Mouse (Mus musculus): ENCODE measurements at regions not wholly inside any gene's neighbourhood (a gene's known extent, or its start where the extent isn't known, plus 50 kb on each side); places are given as distances from the start of the nearest gene placed in this dataset.

DNA sequence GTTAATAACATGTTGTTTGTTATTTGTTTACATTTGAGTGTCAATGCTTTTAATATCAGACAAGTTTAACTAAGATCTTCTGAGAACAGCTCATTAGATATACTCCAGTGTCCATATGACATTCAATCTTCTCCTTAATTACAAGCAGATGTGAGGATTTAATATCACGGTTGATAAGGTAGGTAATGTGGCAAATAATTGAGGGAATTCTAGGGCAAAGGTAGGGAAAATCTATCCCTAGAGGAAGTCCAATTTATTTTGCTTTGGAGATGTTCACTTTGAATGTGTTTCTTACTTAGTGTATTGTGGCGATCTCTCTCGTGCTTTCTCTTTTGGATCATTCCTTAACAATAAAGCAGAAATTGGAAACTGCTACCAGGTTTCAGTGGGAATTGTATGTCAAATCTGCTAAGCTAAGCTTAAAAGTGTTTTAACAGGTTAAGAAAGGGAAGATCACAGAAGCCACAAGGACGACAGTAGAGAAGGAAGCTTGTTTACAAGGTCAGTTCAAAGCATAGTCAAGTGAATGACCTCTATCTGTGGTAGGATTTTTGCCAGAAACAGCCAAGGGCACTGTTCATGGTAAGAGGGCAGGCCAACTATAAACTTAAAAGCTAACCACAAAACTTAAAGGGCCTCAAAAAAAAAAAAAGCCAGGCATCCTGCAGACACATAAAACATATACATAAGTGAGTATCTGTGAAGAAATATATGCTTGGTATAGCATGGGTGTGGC, 282.2 kb upstream of the Xrcc4 start:
- DNase-seq, result no peak

DNA sequence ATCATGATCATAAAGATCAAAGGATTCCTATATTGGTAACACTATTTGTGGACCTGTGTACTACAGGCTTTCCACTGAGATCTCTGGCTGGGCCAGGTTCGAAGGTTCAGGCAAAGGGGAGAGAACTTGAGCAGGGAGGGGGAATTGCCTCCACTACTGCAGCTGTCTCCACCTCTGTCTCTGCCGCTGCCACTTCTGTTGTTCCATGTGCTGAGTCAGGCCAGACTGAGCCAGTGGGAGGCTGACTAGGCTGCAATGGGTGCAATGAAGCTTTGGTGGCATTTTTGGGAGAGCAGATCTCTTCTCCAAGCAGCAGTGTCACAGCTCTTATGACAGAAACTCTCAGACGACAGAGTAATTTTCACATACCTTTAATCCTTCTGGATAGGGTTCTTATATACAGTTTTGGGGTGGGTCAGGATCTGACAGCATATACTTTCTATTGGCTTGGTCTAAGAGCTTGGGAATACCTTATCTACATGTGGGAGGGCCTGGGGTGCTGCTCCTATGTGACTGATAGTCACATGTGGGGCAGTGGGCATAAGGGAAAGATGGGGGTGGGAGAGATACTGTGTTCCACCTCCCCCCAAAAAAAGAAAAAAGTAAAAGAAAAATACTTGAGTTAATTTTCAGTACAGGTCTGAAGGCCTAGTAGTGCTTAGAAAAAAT, 281.5 kb upstream of the Xrcc4 start:
- DNase-seq, result no peak

DNA sequence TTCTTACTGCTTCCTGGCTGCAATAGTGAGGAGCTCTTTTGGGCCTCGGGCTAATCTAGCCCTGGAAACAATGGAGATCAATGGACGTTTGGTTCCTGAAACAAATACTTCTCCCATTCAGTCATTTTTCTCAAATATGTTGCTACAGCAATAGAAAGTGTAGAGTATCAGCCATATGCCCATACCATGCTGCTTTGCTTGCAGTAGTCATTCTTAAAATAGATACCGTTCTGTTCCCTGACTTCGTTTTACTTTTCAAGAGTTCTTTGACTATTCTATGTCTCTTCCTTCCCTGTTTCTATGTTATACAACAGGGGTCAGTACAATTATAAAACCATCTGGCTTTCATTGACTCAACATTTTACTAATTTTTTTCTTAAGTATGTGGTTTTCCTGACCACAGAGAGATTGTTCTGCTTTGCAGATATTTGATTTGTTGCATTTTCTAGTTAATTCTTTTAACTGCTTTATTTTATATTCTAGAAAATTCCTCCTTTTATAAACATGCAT, 275.2 kb upstream of the Xrcc4 start:
- DNase-seq, result no peak

- no peak for DNase-seq
Measured at GRCm38 (mm10) chr13:90359861-90360601, 270.6 kb upstream of the Xrcc4 start.

- no peak for DNase-seq
Measured at GRCm38 (mm10) chr13:90358149-90358548, 268.7 kb upstream of the Xrcc4 start.

GRCm38 (mm10) chr13:90355602-90356001, 266.2 kb upstream of the Xrcc4 start:
- DNase-seq, result no peak

- no peak for DNase-seq
Measured at GRCm38 (mm10) chr13:90342823-90343222, 253.4 kb upstream of the Xrcc4 start.

DNA sequence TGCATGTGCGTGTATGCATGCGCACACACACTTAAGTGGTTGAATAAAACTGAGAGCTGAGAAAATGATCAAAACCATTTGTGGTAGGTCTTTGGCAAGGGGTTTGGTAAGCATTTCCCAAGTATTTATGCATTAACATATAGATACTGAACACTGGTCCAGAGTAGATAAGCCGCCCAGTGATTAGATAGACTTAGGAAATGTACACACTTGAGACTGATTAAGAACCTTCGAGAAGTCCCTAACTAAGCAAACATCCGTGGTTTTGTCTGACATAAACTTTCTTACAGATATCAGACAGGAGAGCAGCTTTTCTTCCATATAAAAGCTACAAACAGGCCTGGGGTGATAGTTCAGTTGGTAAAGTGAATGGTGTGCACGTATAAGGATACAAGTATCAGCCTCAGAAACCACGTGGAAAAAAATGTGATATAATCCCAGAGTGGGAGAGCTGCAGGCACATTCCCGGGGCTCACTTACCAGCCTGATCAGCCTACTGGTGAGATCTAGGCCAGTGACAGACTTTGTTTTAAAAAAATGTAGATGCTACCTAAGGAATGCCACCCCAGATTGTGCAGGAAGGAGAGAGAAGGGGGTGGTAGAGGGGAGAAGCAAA, 252.3 kb upstream of the Xrcc4 start:
- no peak for DNase-seq

GRCm38 (mm10) chr13:90340647-90341160, 251.3 kb upstream of the Xrcc4 start:
- no peak for DNase-seq

GRCm38 (mm10) chr13:90337591-90337990, 248.2 kb upstream of the Xrcc4 start:
- DNase-seq, result no peak

DNA sequence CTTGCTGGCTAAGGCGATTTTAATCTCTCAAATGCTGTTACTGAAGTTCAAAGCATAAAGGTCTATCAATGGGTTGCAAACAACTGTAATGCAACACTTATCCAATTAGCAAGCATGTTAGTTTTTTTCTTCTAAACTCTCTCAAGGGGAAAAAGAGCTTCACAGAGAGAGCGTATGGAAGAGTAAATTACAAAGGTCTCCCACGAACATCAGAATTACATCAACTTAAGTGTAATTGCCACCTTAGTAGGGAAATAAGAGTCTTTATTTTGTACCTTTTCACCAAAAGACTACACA, 246.3 kb upstream of the Xrcc4 start:
- DNase-seq, result no peak

DNA sequence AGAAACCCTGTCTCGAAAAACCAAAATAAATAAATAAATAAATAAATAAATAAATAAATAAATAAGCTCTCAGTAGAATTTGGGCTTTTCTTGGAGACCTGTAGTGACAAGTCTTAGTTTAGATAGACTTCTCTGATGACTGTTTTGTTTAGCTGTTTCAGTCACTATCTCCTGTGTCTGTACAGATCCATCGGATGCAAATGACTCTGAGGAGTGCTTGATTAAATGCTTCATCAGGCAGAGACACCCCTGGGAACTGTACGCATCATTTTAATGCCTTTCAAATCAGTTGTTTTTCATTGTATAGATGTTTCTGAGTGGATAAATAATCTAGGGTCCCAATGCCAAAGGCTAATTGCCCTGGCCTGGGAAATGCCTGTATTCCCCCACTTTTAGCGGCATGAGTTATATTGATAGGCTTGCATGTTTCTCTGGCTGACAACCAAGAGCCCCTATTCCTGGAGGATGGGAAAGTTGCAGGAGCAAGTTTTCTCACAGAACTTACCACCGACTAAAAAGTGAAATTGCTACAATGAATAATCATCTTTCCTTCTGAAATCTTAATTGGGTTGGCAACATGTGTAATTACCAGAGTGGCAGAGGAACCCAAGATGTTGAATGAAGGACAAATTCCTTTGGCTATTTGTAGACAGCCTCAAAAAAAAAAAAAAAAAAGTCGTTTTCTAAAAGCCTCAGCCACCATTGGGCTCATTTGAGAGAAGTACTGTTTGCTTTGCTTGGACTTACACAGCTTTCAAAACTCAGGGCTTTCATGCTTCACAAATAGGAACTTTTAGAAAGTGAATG, 245.7 kb upstream of the Xrcc4 start:
- no peak for DNase-seq

GRCm38 (mm10) chr13:90334286-90334685, 244.9 kb upstream of the Xrcc4 start:
- no peak for DNase-seq

- DNase-seq, result no peak
Measured at GRCm38 (mm10) chr13:90325226-90325625, 235.8 kb upstream of the Xrcc4 start.

DNA sequence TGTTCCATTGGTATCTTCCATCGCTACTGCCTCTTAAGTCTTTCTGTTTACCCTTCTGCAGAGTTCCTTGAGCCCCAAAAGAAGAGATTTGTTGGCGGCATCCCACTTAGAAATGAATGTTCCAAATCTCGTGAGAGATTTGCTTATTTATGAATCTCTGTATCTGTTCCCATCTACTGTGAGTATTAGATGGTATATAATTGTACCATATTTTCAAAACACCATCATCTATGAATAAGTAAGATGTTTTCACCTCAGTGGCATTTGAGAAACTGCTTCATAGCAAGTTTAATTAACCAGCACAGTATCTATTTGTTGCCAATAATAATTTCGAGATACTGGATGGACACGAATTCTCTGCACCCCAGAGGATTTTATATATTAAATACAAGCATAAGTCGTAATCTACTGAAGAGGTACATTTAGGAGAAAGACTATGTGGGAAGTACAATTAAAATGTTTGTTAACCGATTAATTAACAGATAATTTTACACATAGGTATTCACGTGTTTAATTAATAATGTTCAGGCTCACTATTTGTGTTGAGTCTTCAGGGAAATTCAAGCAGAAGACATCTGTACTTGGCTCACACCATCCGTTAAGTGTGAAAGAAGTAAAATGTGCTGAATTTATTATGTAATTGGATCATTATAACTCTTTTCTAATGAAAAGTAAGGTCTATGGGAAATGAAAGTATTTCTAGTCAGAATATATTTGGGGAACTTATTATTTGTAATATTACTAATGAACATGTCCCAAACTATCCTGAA, 224.0 kb upstream of the Xrcc4 start:
- no peak for DNase-seq

DNA sequence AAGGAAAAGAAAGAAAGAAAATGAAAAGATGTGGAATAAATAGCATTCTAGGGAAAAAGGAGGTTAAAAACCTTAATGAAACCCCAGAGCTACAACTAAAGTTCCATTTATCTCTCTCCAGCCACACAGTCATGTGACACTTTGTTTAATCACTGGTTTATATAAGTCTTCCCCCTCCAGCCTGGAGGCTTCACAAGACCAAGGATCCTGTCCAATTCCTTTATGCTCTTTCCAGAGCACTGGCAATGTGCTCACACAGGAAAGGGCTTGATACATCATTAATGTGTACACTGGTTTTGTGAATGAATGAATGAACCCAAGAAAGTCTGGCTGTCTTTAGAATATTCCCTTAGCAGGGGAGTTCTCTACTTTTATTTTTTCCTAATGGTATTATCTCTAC, 221.1 kb upstream of the Xrcc4 start:
- DNase-seq, result no peak

DNA sequence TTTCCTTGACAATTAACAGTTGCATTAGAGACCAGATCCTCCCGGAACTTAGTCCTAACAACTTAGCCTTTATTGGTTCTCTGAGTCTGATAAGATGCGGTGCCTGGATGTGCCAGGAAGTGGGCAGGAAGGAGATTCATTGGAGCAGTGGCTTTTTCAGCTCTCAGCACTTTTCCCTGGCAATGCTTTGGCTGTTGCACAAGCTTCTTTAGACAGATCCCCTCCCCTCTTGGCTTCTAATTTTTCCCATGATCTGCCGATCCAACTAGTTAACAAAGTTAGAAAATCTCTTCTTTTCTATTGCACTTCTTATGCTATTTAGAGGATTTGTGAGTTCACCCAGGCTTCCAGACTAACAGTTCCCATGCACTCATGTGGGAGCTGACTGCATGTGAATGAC, 211.1 kb upstream of the Xrcc4 start:
- no peak for DNase-seq

DNA sequence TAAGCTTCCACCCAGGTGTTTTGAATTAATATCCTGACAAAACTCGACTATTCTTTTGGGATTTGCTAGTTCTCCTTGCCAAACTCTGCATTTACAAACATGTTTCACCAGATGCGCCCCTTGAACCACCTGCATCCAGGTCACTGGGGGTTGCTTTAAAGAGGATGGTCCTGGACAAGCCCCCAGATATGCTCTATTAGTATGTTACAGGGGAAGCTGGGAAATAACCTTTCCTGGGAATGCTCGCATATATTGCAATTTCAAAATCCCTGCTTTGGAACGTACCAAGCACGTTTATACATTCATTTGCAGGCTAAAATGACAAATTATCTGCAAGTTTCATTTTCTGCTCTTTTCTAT, 205.2 kb upstream of the Xrcc4 start:
- DNase-seq, result no peak

GRCm38 (mm10) chr13:90293697-90294647, 204.6 kb upstream of the Xrcc4 start:
- DNase-seq, result no peak

GRCm38 (mm10) chr13:90292905-90293304, 203.5 kb upstream of the Xrcc4 start:
- DNase-seq, result no peak

All from cerebellum, postnatal 25 days (tissue).